Mouse (Mus musculus): ENCODE measurements at regions not wholly inside any gene's neighbourhood (a gene's known extent, or its start where the extent isn't known, plus 50 kb on each side); places are given as distances from the start of the nearest gene placed in this dataset.
A peak's percentile ranks its signal among the peaks of the same experiment; 100 is the strongest.

DNA sequence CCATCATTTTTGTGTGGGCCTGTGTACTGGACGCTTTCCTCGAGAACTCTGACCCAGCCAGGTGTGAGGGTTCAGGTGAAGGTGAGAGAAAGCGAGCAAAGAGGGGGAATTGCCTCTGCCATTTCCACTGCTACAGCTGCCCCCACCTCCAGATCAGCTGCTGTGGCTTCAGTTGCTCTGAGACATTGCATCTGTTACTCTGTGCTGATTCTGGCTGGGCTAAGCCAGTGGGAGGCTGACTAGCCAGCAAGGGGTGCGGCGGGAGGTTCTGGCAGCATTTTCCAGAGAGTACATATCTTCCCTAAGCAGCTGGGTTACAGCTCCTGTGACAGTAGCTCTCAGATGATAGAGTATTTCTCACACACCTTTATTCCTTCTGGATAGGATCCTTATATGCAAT, 712.7 kb upstream of the Cdh18 start:
- no peak for DNase-seq (ENCODE audit: low spot score)

DNA sequence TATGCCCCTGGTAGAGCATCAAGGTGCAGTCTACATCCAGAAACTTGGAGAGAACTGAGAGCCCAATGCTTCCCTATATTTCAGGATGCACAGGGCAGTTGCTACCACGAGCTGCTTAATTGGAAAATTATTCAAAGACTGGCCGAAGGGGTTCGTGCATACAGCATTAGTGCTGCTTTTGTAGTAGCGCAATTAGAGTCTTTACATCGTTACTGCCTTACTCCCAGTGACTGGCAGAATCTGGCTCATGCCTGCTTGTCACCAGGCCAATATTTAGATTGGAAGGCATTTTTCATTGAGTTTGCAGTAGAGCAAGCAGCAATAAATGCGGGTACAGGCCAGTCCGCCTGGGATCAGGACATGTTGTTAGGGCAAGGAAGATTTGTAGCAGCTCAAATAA, 690.3 kb upstream of the Cdh18 start:
- DNase-seq (ENCODE audit: low spot score), result no peak

DNA sequence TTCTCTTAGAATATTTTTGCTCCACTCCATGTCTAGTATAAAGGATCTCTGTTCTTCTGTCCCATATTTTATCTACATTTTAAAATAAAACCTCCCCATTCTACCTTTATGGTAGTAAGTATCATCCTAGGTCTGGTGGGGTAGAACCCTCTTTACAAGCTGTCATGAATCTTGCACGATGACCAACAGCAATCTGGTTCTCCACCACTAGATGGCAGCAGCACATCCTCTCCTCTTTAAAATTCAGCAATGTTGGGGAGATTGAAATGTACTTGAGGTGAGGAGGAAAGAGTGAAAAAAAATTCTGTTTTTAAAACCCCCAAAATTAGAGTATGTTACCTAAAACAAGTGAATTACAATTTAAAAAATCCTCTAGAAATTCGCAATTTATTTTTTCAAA, 663.6 kb upstream of the Cdh18 start:
- DNase-seq (ENCODE audit: low spot score), result peak; percentile 82

Measured in embryo, embryonic 10.5 days (tissue).